Mouse (Mus musculus): ENCODE measurements around the gene Wipf3. TPM values are rescaled to one million over a fixed set of nuclear protein-coding genes. Genes with fewer than 3 reads are reported as not detected.

The Wipf3 gene
- polyA plus RNA-seq, 1 experiment: 8.8 TPM

DNA sequence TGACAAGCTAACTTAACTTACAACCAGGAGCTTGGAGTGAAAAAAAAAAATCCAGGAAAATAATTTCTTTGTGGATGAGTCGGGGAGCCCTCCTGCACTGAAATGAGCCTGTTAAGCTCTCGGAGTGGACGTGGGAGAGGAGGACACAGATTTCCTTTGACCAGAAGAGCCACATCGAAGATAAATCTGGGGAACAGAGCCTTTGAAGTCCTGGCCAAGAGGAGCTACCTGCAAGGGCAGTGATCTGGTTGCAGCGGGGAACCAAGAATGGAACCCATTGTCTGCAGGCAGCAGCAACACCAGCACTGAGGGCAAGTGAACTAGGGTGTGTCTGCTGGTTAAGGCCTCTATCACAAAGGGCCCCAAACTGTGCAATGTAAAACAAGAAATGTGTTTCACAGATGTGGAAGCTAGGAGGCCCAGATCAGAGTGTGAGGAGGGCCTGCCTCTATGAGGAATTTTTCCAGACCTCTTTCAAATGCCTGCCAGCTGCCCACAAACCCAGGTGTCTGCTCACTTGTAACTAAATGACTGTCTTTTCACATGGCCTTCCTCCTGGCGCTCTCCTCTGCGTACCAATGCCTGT lies 40.6 kb upstream of the Wipf3 start:
- 47% methylated on average over 7 of the region's 7 CpGs for WGBS
- H3K4me1 ChIP-seq (ENCODE audit: control insufficient read depth, insufficient read depth, insufficient read length, low read length): peaks cover 18% of the 10 kb centered on the region; the same call in 1 of the 2 replicates
- no peaks in the 10 kb centered on the region for H3K36me3 ChIP-seq (ENCODE audit: control insufficient read depth, insufficient read depth, low read length)
- no peak overlapping the region for H3K4me3 ChIP-seq (ENCODE audit: low read depth, low read length)
- no peak overlapping the region for H3K27ac ChIP-seq (ENCODE audit: insufficient read depth, low read depth, low read length)
- no peaks in the 10 kb centered on the region for H3K27me3 ChIP-seq (ENCODE audit: control insufficient read depth, insufficient read depth, low read length)
- TF ChIP-seq CTCF (IDR thresholded peaks at IDR 0.05; ENCODE audit: extremely low read depth, insufficient read length, insufficient replicate concordance, low read depth, low read length) (no peak), POLR2A (IDR thresholded peaks at IDR 0.05; ENCODE audit: low read depth, low read length) (no peak)

GRCm38 (mm10) chr6:54391765-54392164 lies 37.6 kb upstream of the Wipf3 start:
- H3K4me1 ChIP-seq (ENCODE audit: control insufficient read depth, insufficient read depth, insufficient read length, low read length): peaks cover 16% of the 10 kb centered on the region; the same call in 1 of the 2 replicates
- WGBS: 1% methylated on average over 3 of the region's 3 CpGs

GRCm38 (mm10) chr6:54393886-54394285 lies 35.5 kb upstream of the Wipf3 start:
- Histone ChIP-seq H3K4me3 (ENCODE audit: low read depth, low read length) (no peak overlapping the region), H3K4me1 (ENCODE audit: control insufficient read depth, insufficient read depth, insufficient read length, low read length) (peaks cover 2% of the 10 kb centered on the region; the same call in 1 of the 2 replicates), H3K36me3 (ENCODE audit: control insufficient read depth, insufficient read depth, low read length) (no peaks in the 10 kb centered on the region), H3K27me3 (ENCODE audit: control insufficient read depth, insufficient read depth, low read length) (no peaks in the 10 kb centered on the region), H3K27ac (ENCODE audit: insufficient read depth, low read depth, low read length) (no peak overlapping the region)
- no peak for TF ChIP-seq CTCF (IDR thresholded peaks at IDR 0.05; ENCODE audit: extremely low read depth, insufficient read length, insufficient replicate concordance, low read depth, low read length)
- no peak for TF ChIP-seq POLR2A (IDR thresholded peaks at IDR 0.05; ENCODE audit: low read depth, low read length)
- 77% methylated on average over 6 of the region's 6 CpGs for WGBS

More at GRCm38 (mm10) chr6:54391765-54392164, 37.6 kb upstream of the Wipf3 start:
- H3K36me3 ChIP-seq (ENCODE audit: control insufficient read depth, insufficient read depth, low read length): no peaks in the 10 kb centered on the region
- H3K4me3 ChIP-seq (ENCODE audit: low read depth, low read length): no peak overlapping the region
- H3K27ac ChIP-seq (ENCODE audit: insufficient read depth, low read depth, low read length): no peak overlapping the region
- H3K27me3 ChIP-seq (ENCODE audit: control insufficient read depth, insufficient read depth, low read length): no peaks in the 10 kb centered on the region
- TF ChIP-seq POLR2A (IDR thresholded peaks at IDR 0.05; ENCODE audit: low read depth, low read length) (no peak), CTCF (IDR thresholded peaks at IDR 0.05; ENCODE audit: extremely low read depth, insufficient read length, insufficient replicate concordance, low read depth, low read length) (0 out of 2 replicates have a peak, but pooled peaks have one; percentile 3)

DNA sequence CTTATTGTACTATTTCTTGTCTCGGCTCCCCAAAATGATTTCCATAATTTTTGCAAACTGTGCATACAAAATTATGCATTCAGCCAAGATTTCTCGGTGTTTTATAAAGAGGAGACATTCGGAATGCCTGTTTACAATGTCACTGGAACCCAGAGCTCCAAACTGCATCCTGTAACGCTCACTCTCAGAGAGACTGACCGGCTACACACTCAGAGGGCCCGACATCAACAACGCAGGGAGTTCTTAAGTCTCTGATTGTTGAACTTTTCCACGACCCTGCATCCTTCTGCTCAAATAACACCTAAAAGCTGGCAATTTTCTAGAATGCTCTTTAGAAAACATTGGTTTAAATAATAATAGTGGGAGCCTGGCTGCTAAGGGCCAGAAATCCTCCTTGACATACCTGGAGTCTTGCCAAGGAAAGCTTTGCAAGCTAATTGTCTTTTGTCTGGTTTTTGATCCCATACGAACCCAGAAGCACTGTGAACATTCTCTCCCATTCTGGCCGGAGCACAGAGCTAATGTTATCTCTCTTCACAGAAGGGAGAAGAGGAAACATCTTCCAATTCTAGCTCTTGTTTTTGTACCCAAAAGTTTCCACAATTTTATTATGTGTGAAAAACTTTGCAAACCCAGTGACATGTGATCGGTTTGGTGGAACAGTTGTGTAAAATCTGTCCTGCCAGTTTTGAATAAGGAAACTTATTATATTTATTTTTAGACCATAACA lies 30.0 kb upstream of the Wipf3 start:
- Histone ChIP-seq H3K27ac (ENCODE audit: insufficient read depth, low read depth, low read length) (no peak overlapping the region), H3K36me3 (ENCODE audit: control insufficient read depth, insufficient read depth, low read length) (no peaks in the 10 kb centered on the region), H3K4me1 (ENCODE audit: control insufficient read depth, insufficient read depth, insufficient read length, low read length) (no peaks in the 10 kb centered on the region), H3K27me3 (ENCODE audit: control insufficient read depth, insufficient read depth, low read length) (no peaks in the 10 kb centered on the region), H3K4me3 (ENCODE audit: low read depth, low read length) (no peak overlapping the region)
- WGBS: 66% methylated on average over 11 of the region's 11 CpGs
- TF ChIP-seq CTCF (IDR thresholded peaks at IDR 0.05; ENCODE audit: extremely low read depth, insufficient read length, insufficient replicate concordance, low read depth, low read length): no peak
- no peak for TF ChIP-seq POLR2A (IDR thresholded peaks at IDR 0.05; ENCODE audit: low read depth, low read length)

- H3K27me3 ChIP-seq (ENCODE audit: control insufficient read depth, insufficient read depth, low read length): no peaks in the 10 kb centered on the region
- H3K4me1 ChIP-seq (ENCODE audit: control insufficient read depth, insufficient read depth, insufficient read length, low read length): no peaks in the 10 kb centered on the region
- no peak overlapping the region for H3K4me3 ChIP-seq (ENCODE audit: low read depth, low read length)
- H3K36me3 ChIP-seq (ENCODE audit: control insufficient read depth, insufficient read depth, low read length): no peaks in the 10 kb centered on the region
- 81% methylated on average over 2 of the region's 2 CpGs for WGBS
- TF ChIP-seq CTCF (IDR thresholded peaks at IDR 0.05; ENCODE audit: extremely low read depth, insufficient read length, insufficient replicate concordance, low read depth, low read length) (no peak), POLR2A (IDR thresholded peaks at IDR 0.05; ENCODE audit: low read depth, low read length) (no peak)
- H3K27ac ChIP-seq (ENCODE audit: insufficient read depth, low read depth, low read length): no peak overlapping the region
Observed at GRCm38 (mm10) chr6:54401503-54401902, 27.9 kb upstream of the Wipf3 start.

DNA sequence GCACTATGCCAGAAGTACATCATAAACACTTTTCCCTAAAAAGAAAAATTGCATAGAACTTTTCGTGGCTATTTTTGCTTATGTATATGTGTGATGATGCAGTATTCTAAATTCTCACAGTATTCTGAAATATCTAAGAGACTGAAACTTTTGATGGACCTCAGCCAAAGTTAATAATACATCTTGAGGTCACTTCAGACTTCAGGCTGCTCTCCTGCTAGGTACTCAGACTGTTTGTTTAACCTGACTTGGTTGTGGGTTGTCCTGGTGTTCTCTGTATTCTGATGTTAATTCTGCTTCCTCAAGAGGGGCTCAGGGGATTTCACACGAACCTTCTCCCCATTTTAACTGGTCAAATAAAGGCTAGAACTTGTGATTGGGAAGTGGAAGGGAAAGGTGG lies 24.5 kb upstream of the Wipf3 start:
- TF ChIP-seq POLR2A (IDR thresholded peaks at IDR 0.05; ENCODE audit: low read depth, low read length) (no peak), CTCF (IDR thresholded peaks at IDR 0.05; ENCODE audit: extremely low read depth, insufficient read length, insufficient replicate concordance, low read depth, low read length) (no peak)
- WGBS: 57% methylated on average over 2 of the region's 2 CpGs
- no peaks in the 10 kb centered on the region for H3K36me3 ChIP-seq (ENCODE audit: control insufficient read depth, insufficient read depth, low read length)

DNA sequence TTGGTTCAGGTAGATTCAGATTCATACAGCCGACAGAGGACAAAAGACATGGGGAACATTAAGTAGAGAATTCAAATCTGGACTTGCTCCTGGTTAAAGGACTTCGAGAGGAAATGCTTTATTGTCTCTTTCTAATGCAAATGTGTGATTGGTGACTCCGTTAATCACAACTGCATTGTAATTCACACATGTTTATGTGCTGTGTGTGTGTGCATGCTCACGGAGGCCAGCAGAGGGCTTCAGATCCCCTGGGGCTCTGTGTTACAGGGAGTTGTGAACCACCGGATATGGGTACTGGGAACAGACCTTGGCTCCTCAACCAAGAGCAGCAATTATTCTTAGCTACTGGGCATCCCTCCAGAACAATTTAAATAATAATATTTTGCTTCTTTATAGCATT lies 23.3 kb upstream of the Wipf3 start:
- H3K36me3 ChIP-seq (ENCODE audit: control insufficient read depth, insufficient read depth, low read length): no peaks in the 10 kb centered on the region
- peaks cover 4% of the 10 kb centered on the region for H3K4me1 ChIP-seq (ENCODE audit: control insufficient read depth, insufficient read depth, insufficient read length, low read length)
- no peak overlapping the region for H3K4me3 ChIP-seq (ENCODE audit: low read depth, low read length)
- TF ChIP-seq CTCF (IDR thresholded peaks at IDR 0.05; ENCODE audit: extremely low read depth, insufficient read length, insufficient replicate concordance, low read depth, low read length) (no peak), POLR2A (IDR thresholded peaks at IDR 0.05; ENCODE audit: low read depth, low read length) (no peak)
- 94% methylated on average over 5 of the region's 5 CpGs for WGBS
- H3K27me3 ChIP-seq (ENCODE audit: control insufficient read depth, insufficient read depth, low read length): no peaks in the 10 kb centered on the region
- no peak overlapping the region for H3K27ac ChIP-seq (ENCODE audit: insufficient read depth, low read depth, low read length)

More for the DNA sequence above, 24.5 kb upstream of the Wipf3 start:
- Histone ChIP-seq H3K27ac (ENCODE audit: insufficient read depth, low read depth, low read length) (no peak overlapping the region), H3K4me3 (ENCODE audit: low read depth, low read length) (no peak overlapping the region), H3K4me1 (ENCODE audit: control insufficient read depth, insufficient read depth, insufficient read length, low read length) (peaks cover 4% of the 10 kb centered on the region), H3K27me3 (ENCODE audit: control insufficient read depth, insufficient read depth, low read length) (no peaks in the 10 kb centered on the region)

Data from small intestine, adult 2 months (tissue).